Mouse (Mus musculus) ES-E14 (cell line): ENCODE results near the gene Xcl1. TPM values are rescaled to one million over a fixed set of nuclear protein-coding genes. Genes with fewer than 3 reads are reported as not detected.

Experiments
- DNase-seq: peaks from one replicate; pipeline ENCODE4 v3.0.0-alpha.2; 2013; ENCODE audit warnings: low read depth, low spot score
- H3K27ac ChIP-seq: 2 replicates; pipeline ENCODE4 v1.5.1; 2012; ENCODE audit warnings: low read depth, mild to moderate bottlenecking, low read length, moderate library complexity, mixed read lengths; ENCODE audit not compliant: poor library complexity, insufficient read depth, severe bottlenecking
- H3K36me3 ChIP-seq: 2 replicates; pipeline ENCODE4 v1.6.1; 2012; ENCODE audit warnings: mild to moderate bottlenecking, low read length, moderate library complexity, mixed read lengths; ENCODE audit not compliant: control insufficient read depth, poor library complexity, insufficient read depth, severe bottlenecking
- H3K4me1 ChIP-seq, 2 experiments: fragments of 150-350 bp in 1 of 2; sonication (generic) in 1 of 2; 2 replicates each; pipeline ENCODE4 v1.6.1; 2012; ENCODE audit warnings: low read length in 2 of 2, mild to moderate bottlenecking in 1 of 2, mixed read lengths in 1 of 2; ENCODE audit not compliant: control insufficient read depth in 2 of 2, insufficient read depth in 2 of 2, poor library complexity in 1 of 2
- H3K4me3 ChIP-seq, 2 experiments: fragments of 150-350 bp in 1 of 2; sonication (generic) in 1 of 2; 2 replicates each; pipeline ENCODE4 v1.5.1; 2012; ENCODE audit warnings: low read length in 2 of 2, low read depth in 1 of 2, mild to moderate bottlenecking in 1 of 2, mixed read lengths in 1 of 2; ENCODE audit not compliant: insufficient read depth in 1 of 2, poor library complexity in 1 of 2, severe bottlenecking in 1 of 2
- H3K9ac ChIP-seq: 2 replicates; pipeline ENCODE4 v1.6.1; 2012; ENCODE audit warnings: low read depth, mild to moderate bottlenecking, low read length, mixed read lengths; ENCODE audit not compliant: poor library complexity, insufficient read depth, severe bottlenecking
- H3K9me3 ChIP-seq: fragments of 150-350 bp; sonication (generic); 2 replicates; pipeline ENCODE4 v1.6.1; 2012; ENCODE audit warnings: low read depth, mild to moderate bottlenecking, low read length; ENCODE audit not compliant: control insufficient read depth, insufficient read depth
- CHD2 ChIP-seq: IDR thresholded peaks from 2 replicates; pipeline ENCODE4 v1.6.1; 2014; ENCODE audit warnings: mild to moderate bottlenecking, low read depth, low read length, inconsistent platforms
- HCFC1 ChIP-seq: IDR thresholded peaks from 2 replicates; pipeline ENCODE4 v1.6.1; 2012; ENCODE audit warnings: low read length, inconsistent platforms, borderline replicate concordance; ENCODE audit not compliant: insufficient read depth
- MAFK ChIP-seq: IDR thresholded peaks from 2 replicates; pipeline ENCODE4 v1.6.1; 2014; ENCODE audit warnings: mild to moderate bottlenecking, low read depth, low read length, inconsistent platforms; ENCODE audit not compliant: insufficient read depth
- ZC3H11A ChIP-seq: IDR thresholded peaks from 2 replicates; pipeline ENCODE4 v1.6.1; 2012; ENCODE audit warnings: low read depth, mild to moderate bottlenecking, inconsistent platforms, low read length, borderline replicate concordance
- ZNF384 ChIP-seq: IDR thresholded peaks from 2 replicates; pipeline ENCODE4 v1.6.1; 2012; ENCODE audit warnings: low read depth, low read length, inconsistent platforms
- in situ Hi-C, 2 experiments: fragments of 600-800 bp; cut with MboI; formaldehyde crosslinking; loops; one replicate each; pipeline ENCODE4 v1.15.1; 2025; ENCODE audit warnings: low sequenced_read_pairs in 2 of 2, inconsistent platforms in 1 of 2; ENCODE audit not compliant: unreplicated experiment in 2 of 2
- total RNA-seq: library from RNA; depleted of rRNA; stranded (reverse); fragments of 300-350 nt; gene quantifications from 2 replicates; pipeline ENCODE4 v1.2.3, GENCODE M21; 2012

Xcl1 gene
- total RNA-seq, 1 experiment = not detected

GRCm38 (mm10) chr1:164959787-164960385 is 24.6 kb upstream of the Xcl1 start:
- TF ChIP-seq MAFK (no peak), ZC3H11A (no peak), ZNF384 (no peak), HCFC1 (no peak), CHD2 (no peak)
- Histone ChIP-seq H3K27ac (no peak overlapping the region), H3K4me3 (no peak overlapping the region), H3K9me3 (no peaks in the 10 kb centered on the region), H3K36me3 (no peaks in the 10 kb centered on the region), H3K9ac (no peak overlapping the region), H3K4me1 (no peaks in the 10 kb centered on the region)
- in situ Hi-C loops = no loop called here
- no peak for DNase-seq

GRCm38 (mm10) chr1:164959160-164959559 is 23.8 kb upstream of the Xcl1 start:
- TF ChIP-seq ZNF384 = no peak
- TF ChIP-seq MAFK = no peak
- no peak for TF ChIP-seq ZC3H11A
- TF ChIP-seq CHD2 = no peak
- no peak for TF ChIP-seq HCFC1
- Histone ChIP-seq H3K27ac (no peak overlapping the region), H3K4me1 (no peaks in the 10 kb centered on the region), H3K36me3 (no peaks in the 10 kb centered on the region), H3K9me3 (no peaks in the 10 kb centered on the region), H3K4me3 (no peak overlapping the region), H3K9ac (no peak overlapping the region)
- in situ Hi-C loops = no loop called here
- DNase-seq = no peak

- Histone ChIP-seq H3K4me3 (no peak overlapping the region), H3K9me3 (no peaks in the 10 kb centered on the region), H3K4me1 (no peaks in the 10 kb centered on the region), H3K9ac (no peak overlapping the region), H3K36me3 (no peaks in the 10 kb centered on the region), H3K27ac (no peak overlapping the region)
- peak; percentile 70; the same call in 1 of the 2 replicates for TF ChIP-seq ZNF384
- TF ChIP-seq MAFK = no peak
- no peak for DNase-seq
- in situ Hi-C loops = no loop called here
Observed at GRCm38 (mm10) chr1:164957974-164958373, 22.6 kb upstream of the Xcl1 start.

- DNase-seq = no peak
- TF ChIP-seq CHD2 (no peak), ZNF384 (no peak), ZC3H11A (no peak), MAFK (no peak), HCFC1 (no peak)
- H3K36me3 ChIP-seq = no peaks in the 10 kb centered on the region
- no peak overlapping the region for H3K4me3 ChIP-seq
- no peaks in the 10 kb centered on the region for H3K9me3 ChIP-seq
- in situ Hi-C loops = no loop called here
- no peak overlapping the region for H3K27ac ChIP-seq
- H3K9ac ChIP-seq = no peak overlapping the region
- H3K4me1 ChIP-seq = no peaks in the 10 kb centered on the region
Observed at GRCm38 (mm10) chr1:164956725-164957399, 21.5 kb upstream of the Xcl1 start.
